Mouse (Mus musculus): ENCODE measurements around the gene Tmem72. TPM values are rescaled to one million over a fixed set of nuclear protein-coding genes. Genes with fewer than 3 reads are reported as not detected.

The Tmem72 gene
- polyA plus RNA-seq (2012; rRNA removed), result not detected in 2 replicates

- Histone ChIP-seq H3K4me1 (ENCODE audit: control insufficient read depth, insufficient read depth, insufficient read length, low read length) (peaks cover 10% of the 10 kb centered on the region), H3K36me3 (ENCODE audit: control insufficient read depth, insufficient read depth, low read length) (no peaks in the 10 kb centered on the region), H3K27ac (ENCODE audit: insufficient read depth, low read depth, low read length) (no peak within 1 kb of the TSS), H3K4me3 (ENCODE audit: low read depth, low read length) (no peak within 1 kb of the TSS), H3K27me3 (ENCODE audit: control insufficient read depth, insufficient read depth, low read length) (no peaks in the 10 kb centered on the region)
- no peak for TF ChIP-seq CTCF (IDR thresholded peaks at IDR 0.05; ENCODE audit: extremely low read depth, insufficient read length, insufficient replicate concordance, low read depth, low read length)
- TF ChIP-seq POLR2A (IDR thresholded peaks at IDR 0.05; ENCODE audit: low read depth, low read length), result no peak
- WGBS, result 22% methylated on average over 8 of the region's 8 CpGs
Observed at GRCm38 (mm10) chr6:116716666-116717065, at the start of gene Tmem72. Gene Tmem72 (minus strand): TSS chr6:116716913.

- no peak overlapping the region for H3K27ac ChIP-seq (ENCODE audit: insufficient read depth, low read depth, low read length)
- H3K27me3 ChIP-seq (ENCODE audit: control insufficient read depth, insufficient read depth, low read length), result no peaks in the 10 kb centered on the region
- WGBS, result 96% methylated on average over 4 of the region's 4 CpGs
- TF ChIP-seq POLR2A (IDR thresholded peaks at IDR 0.05; ENCODE audit: low read depth, low read length) (no peak), CTCF (IDR thresholded peaks at IDR 0.05; ENCODE audit: extremely low read depth, insufficient read length, insufficient replicate concordance, low read depth, low read length) (no peak)
- no peak overlapping the region for H3K4me3 ChIP-seq (ENCODE audit: low read depth, low read length)
- H3K4me1 ChIP-seq (ENCODE audit: control insufficient read depth, insufficient read depth, insufficient read length, low read length), result no peaks in the 10 kb centered on the region
- H3K36me3 ChIP-seq (ENCODE audit: control insufficient read depth, insufficient read depth, low read length), result no peaks in the 10 kb centered on the region
Observed at GRCm38 (mm10) chr6:116764524-116764923, 47.8 kb upstream of the Tmem72 start.

GRCm38 (mm10) chr6:116762333-116762732, 45.6 kb upstream of the Tmem72 start:
- TF ChIP-seq CTCF (IDR thresholded peaks at IDR 0.05; ENCODE audit: extremely low read depth, insufficient read length, insufficient replicate concordance, low read depth, low read length) (no peak), POLR2A (IDR thresholded peaks at IDR 0.05; ENCODE audit: low read depth, low read length) (no peak)
- 64% methylated on average over 3 of the region's 3 CpGs for WGBS
- Histone ChIP-seq H3K27me3 (ENCODE audit: control insufficient read depth, insufficient read depth, low read length) (no peaks in the 10 kb centered on the region), H3K36me3 (ENCODE audit: control insufficient read depth, insufficient read depth, low read length) (no peaks in the 10 kb centered on the region), H3K4me1 (ENCODE audit: control insufficient read depth, insufficient read depth, insufficient read length, low read length) (no peaks in the 10 kb centered on the region), H3K4me3 (ENCODE audit: low read depth, low read length) (no peak overlapping the region), H3K27ac (ENCODE audit: insufficient read depth, low read depth, low read length) (no peak overlapping the region)

- WGBS, result 49% methylated on average over 6 of the region's 6 CpGs
- Histone ChIP-seq H3K4me3 (ENCODE audit: low read depth, low read length) (no peak overlapping the region), H3K27ac (ENCODE audit: insufficient read depth, low read depth, low read length) (no peak overlapping the region), H3K36me3 (ENCODE audit: control insufficient read depth, insufficient read depth, low read length) (no peaks in the 10 kb centered on the region), H3K4me1 (ENCODE audit: control insufficient read depth, insufficient read depth, insufficient read length, low read length) (no peaks in the 10 kb centered on the region), H3K27me3 (ENCODE audit: control insufficient read depth, insufficient read depth, low read length) (no peaks in the 10 kb centered on the region)
- no peak for TF ChIP-seq POLR2A (IDR thresholded peaks at IDR 0.05; ENCODE audit: low read depth, low read length)
- no peak for TF ChIP-seq CTCF (IDR thresholded peaks at IDR 0.05; ENCODE audit: extremely low read depth, insufficient read length, insufficient replicate concordance, low read depth, low read length)
Observed at GRCm38 (mm10) chr6:116760181-116760580, 43.5 kb upstream of the Tmem72 start.

GRCm38 (mm10) chr6:116756364-116756763, 39.7 kb upstream of the Tmem72 start:
- no peaks in the 10 kb centered on the region for H3K36me3 ChIP-seq (ENCODE audit: control insufficient read depth, insufficient read depth, low read length)
- H3K27me3 ChIP-seq (ENCODE audit: control insufficient read depth, insufficient read depth, low read length), result no peaks in the 10 kb centered on the region
- H3K4me3 ChIP-seq (ENCODE audit: low read depth, low read length), result no peak overlapping the region
- TF ChIP-seq CTCF (IDR thresholded peaks at IDR 0.05; ENCODE audit: extremely low read depth, insufficient read length, insufficient replicate concordance, low read depth, low read length) (no peak), POLR2A (IDR thresholded peaks at IDR 0.05; ENCODE audit: low read depth, low read length) (no peak)
- no peaks in the 10 kb centered on the region for H3K4me1 ChIP-seq (ENCODE audit: control insufficient read depth, insufficient read depth, insufficient read length, low read length)
- no peak overlapping the region for H3K27ac ChIP-seq (ENCODE audit: insufficient read depth, low read depth, low read length)
- 77% methylated on average over 3 of the region's 3 CpGs for WGBS

- WGBS, result 73% methylated on average over 2 of the region's 2 CpGs
- H3K27me3 ChIP-seq (ENCODE audit: control insufficient read depth, insufficient read depth, low read length), result no peaks in the 10 kb centered on the region
- TF ChIP-seq CTCF (IDR thresholded peaks at IDR 0.05; ENCODE audit: extremely low read depth, insufficient read length, insufficient replicate concordance, low read depth, low read length) (no peak), POLR2A (IDR thresholded peaks at IDR 0.05; ENCODE audit: low read depth, low read length) (no peak)
- no peak overlapping the region for H3K4me3 ChIP-seq (ENCODE audit: low read depth, low read length)
- H3K4me1 ChIP-seq (ENCODE audit: control insufficient read depth, insufficient read depth, insufficient read length, low read length), result no peaks in the 10 kb centered on the region
- H3K36me3 ChIP-seq (ENCODE audit: control insufficient read depth, insufficient read depth, low read length), result no peaks in the 10 kb centered on the region
- no peak overlapping the region for H3K27ac ChIP-seq (ENCODE audit: insufficient read depth, low read depth, low read length)
Observed at GRCm38 (mm10) chr6:116738046-116738445, 21.3 kb upstream of the Tmem72 start.

- 81% methylated on average over 5 of the region's 5 CpGs for WGBS
- no peak overlapping the region for H3K4me3 ChIP-seq (ENCODE audit: low read depth, low read length)
Observed at GRCm38 (mm10) chr6:116735361-116735760, 18.6 kb upstream of the Tmem72 start.

More at GRCm38 (mm10) chr6:116735361-116735760, 18.6 kb upstream of the Tmem72 start:
- no peak for TF ChIP-seq CTCF (IDR thresholded peaks at IDR 0.05; ENCODE audit: extremely low read depth, insufficient read length, insufficient replicate concordance, low read depth, low read length)
- TF ChIP-seq POLR2A (IDR thresholded peaks at IDR 0.05; ENCODE audit: low read depth, low read length), result no peak
- Histone ChIP-seq H3K27me3 (ENCODE audit: control insufficient read depth, insufficient read depth, low read length) (no peaks in the 10 kb centered on the region), H3K36me3 (ENCODE audit: control insufficient read depth, insufficient read depth, low read length) (no peaks in the 10 kb centered on the region), H3K4me1 (ENCODE audit: control insufficient read depth, insufficient read depth, insufficient read length, low read length) (no peaks in the 10 kb centered on the region), H3K27ac (ENCODE audit: insufficient read depth, low read depth, low read length) (no peak overlapping the region)

Data from small intestine, adult 2 months (tissue).